Mouse (Mus musculus) kidney, embryonic 16.5 days (tissue): Measurements from ENCODE around the gene Zup1. TPM values are rescaled to one million over a fixed set of nuclear protein-coding genes. Genes with fewer than 3 reads are reported as not detected.
A peak's percentile ranks its signal among the peaks of the same experiment; 100 is the strongest.
"Not testable (repeated sequence)": the region's sequence is repeated elsewhere in the genome, so short reads cannot be mapped to it uniquely, and the experiment has no call there.

Experiments
- ATAC-seq: fragments of 200-750 bp; cut with Nextera tagmentation; 2 replicates; pipeline ENCODE4 v1.8.0; 2017; ENCODE audit warnings: moderate TSS enrichment; ENCODE audit not compliant: low FRiP score, low TSS enrichment
- H3K27ac ChIP-seq: fragments of 300-500 bp; sonication (generic); 2 replicates; pipeline ENCODE4 v1.5.1; 2014; ENCODE audit warnings: low read length
- H3K27me3 ChIP-seq: fragments of 300-500 bp; sonication (generic); 2 replicates; pipeline ENCODE4 v1.6.1; 2014; ENCODE audit warnings: low read length, control low read depth, mixed read lengths; ENCODE audit not compliant: insufficient read depth
- H3K36me3 ChIP-seq: fragments of 300-500 bp; sonication (generic); 2 replicates; pipeline ENCODE4 v1.6.1; 2014; ENCODE audit warnings: low read length, control low read depth, mixed read lengths; ENCODE audit not compliant: insufficient read depth
- H3K4me1 ChIP-seq: fragments of 300-500 bp; sonication (generic); 2 replicates; pipeline ENCODE4 v1.6.1; 2014; ENCODE audit warnings: low read length, control low read depth, mixed read lengths; ENCODE audit not compliant: insufficient read depth
- H3K4me2 ChIP-seq: fragments of 300-500 bp; sonication (generic); replicated peaks from 2 replicates; pipeline ENCODE4 v1.6.1; 2014; ENCODE audit warnings: low read depth, low read length
- H3K4me3 ChIP-seq: fragments of 300-500 bp; sonication (generic); 2 replicates; pipeline ENCODE4 v1.5.1; 2014; ENCODE audit warnings: mild to moderate bottlenecking, low read length
- H3K9ac ChIP-seq: fragments of 300-500 bp; sonication (generic); replicated peaks from 2 replicates; pipeline ENCODE4 v1.6.1; 2014; ENCODE audit warnings: low read length
- H3K9me3 ChIP-seq: fragments of 300-500 bp; sonication (generic); 2 replicates; pipeline ENCODE4 v1.6.1; 2016; ENCODE audit warnings: low read length, control low read depth
- WGBS: fragments of 180-500 bp; shearing (Covaris S2); extraction: QIAGEN DNeasy Blood & Tissue Kit; methylation state at CpG from one replicate; pipeline ENCODE4 v1.1.7; 2014; 5-methylcytosine and 5-hydroxymethylcytosine counted together
- polyA plus RNA-seq: library from polyadenylated mRNA; unstranded; fragments of >200 nt; fragmentation: Nextera tagmentation; extraction: Ambion mirVana; gene quantifications from 2 replicates; pipeline ENCODE4 v1.2.1, GENCODE M21; 2015

The Zup1 gene
- polyA plus RNA-seq, 1 experiment from 2014 or later: 22.0 TPM

- peak within 1 kb of the TSS; percentile 41; the same call in 1 of the 2 replicates for H3K9ac ChIP-seq
- H3K9me3 ChIP-seq: no peaks in the 10 kb centered on the region
- H3K4me3 ChIP-seq: peak within 1 kb of the TSS; percentile 52
- peak within 1 kb of the TSS; percentile 66 for H3K4me2 ChIP-seq
- WGBS: 6% methylated on average over 17 of the region's 17 CpGs
- no peaks in the 10 kb centered on the region for H3K27me3 ChIP-seq
- H3K4me1 ChIP-seq: 0 out of 2 replicates have a peak, but pooled peaks cover 4% of the 10 kb centered on the region
- ATAC-seq: peak; percentile 97
- H3K27ac ChIP-seq: no peak within 1 kb of the TSS
- no peaks in the 10 kb centered on the region for H3K36me3 ChIP-seq
Measured at GRCm38 (mm10) chr10:33904530-33905481, 46.3 kb downstream of the Zup1 start, which contains the start of gene Rsph4a. Rsph4a (plus strand) TSS chr10:33905111.

GRCm38 (mm10) chr10:33901520-33901919, 49.5 kb downstream of the Zup1 start:
- ATAC-seq, H3K4me1 ChIP-seq, H3K4me2 ChIP-seq, H3K9ac ChIP-seq, H3K27me3 ChIP-seq, H3K36me3 ChIP-seq, H3K27ac ChIP-seq, H3K4me3 ChIP-seq, H3K9me3 ChIP-seq: not testable (repeated sequence)
- 83% methylated on average over 1 of the region's 1 CpGs for WGBS

GRCm38 (mm10) chr10:33882411-33882810, 68.7 kb downstream of the Zup1 start:
- not testable (repeated sequence) for H3K27ac ChIP-seq, H3K4me2 ChIP-seq, H3K9ac ChIP-seq, H3K4me3 ChIP-seq, H3K27me3 ChIP-seq, H3K36me3 ChIP-seq, ATAC-seq, H3K4me1 ChIP-seq
- 90% methylated on average over 2 of the region's 2 CpGs for WGBS
- H3K9me3 ChIP-seq: peaks cover 14% of the 10 kb centered on the region

GRCm38 (mm10) chr10:33872672-33873398, 78.2 kb downstream of the Zup1 start:
- H3K4me2 ChIP-seq: no peak overlapping the region
- no peak overlapping the region for H3K27ac ChIP-seq
- H3K9ac ChIP-seq: no peak overlapping the region
- H3K36me3 ChIP-seq: no peaks in the 10 kb centered on the region
- no peak overlapping the region for H3K4me3 ChIP-seq
- H3K9me3 ChIP-seq: peaks cover 3% of the 10 kb centered on the region; the same call in 1 of the 2 replicates
- H3K27me3 ChIP-seq: no peaks in the 10 kb centered on the region
- no peaks in the 10 kb centered on the region for H3K4me1 ChIP-seq
- ATAC-seq: peak; percentile 87
- WGBS: 46% methylated on average over 2 of the region's 2 CpGs

- Histone ChIP-seq H3K4me3 (no peak overlapping the region), H3K9me3 (peaks cover 3% of the 10 kb centered on the region; the same call in 1 of the 2 replicates), H3K27ac (no peak overlapping the region), H3K4me1 (no peaks in the 10 kb centered on the region), H3K27me3 (no peaks in the 10 kb centered on the region), H3K36me3 (no peaks in the 10 kb centered on the region), H3K4me2 (no peak overlapping the region), H3K9ac (no peak overlapping the region)
- WGBS: 11% methylated on average over 1 of the region's 1 CpGs
- ATAC-seq: peak; percentile 46; the same call in 1 of the 2 replicates
Measured at GRCm38 (mm10) chr10:33870441-33870840, 80.6 kb downstream of the Zup1 start.

Other genes with a start within 250 kb of the Zup1 start
- gene Sult3a2, start 164.6 kb downstream of the Zup1 start, polyA plus RNA-seq: not detected in 2 replicates
- not detected in 2 replicates for gene Sult3a1, start 93.5 kb downstream of the Zup1 start, polyA plus RNA-seq
- gene Rsph4a, start 46.2 kb downstream of the Zup1 start, polyA plus RNA-seq: 0.10 and 0.15 TPM in 2 replicates
- gene Rwdd1, start 68.4 kb upstream of the Zup1 start, polyA plus RNA-seq: 102 and 105 TPM in 2 replicates
- gene Trappc3l, start 86.3 kb upstream of the Zup1 start, polyA plus RNA-seq: not detected in 2 replicates
- not detected in 2 replicates for gene Calhm4, start 93.0 kb upstream of the Zup1 start, polyA plus RNA-seq
- 0.46 and 0.74 TPM in 2 replicates for gene Calhm5, start 145.2 kb upstream of the Zup1 start, polyA plus RNA-seq
- 0.57 and 0.96 TPM in 2 replicates for gene Calhm6, start 176.7 kb upstream of the Zup1 start, polyA plus RNA-seq